Mouse (Mus musculus) macrophage (primary cell): ENCODE measurements around the gene Zswim5. TPM values are rescaled to one million over a fixed set of nuclear protein-coding genes. Genes with fewer than 3 reads are reported as not detected.

ENCODE experiments used
- H3K27ac ChIP-seq: fragments of 350-480 bp; formaldehyde crosslinking; 2 replicates; pipeline ENCODE4 v1.9.0; 2021
- H3K36me3 ChIP-seq: fragments of 350-480 bp; formaldehyde crosslinking; 2 replicates; pipeline ENCODE4 v1.9.0; 2021; ENCODE audit errors: inconsistent target
- H3K4me3 ChIP-seq: fragments of 350-480 bp; formaldehyde crosslinking; 2 replicates; pipeline ENCODE4 v1.9.0; 2021; ENCODE audit errors: inconsistent target
- H3K79me2 ChIP-seq: fragments of 350-480 bp; formaldehyde crosslinking; 2 replicates; pipeline ENCODE4 v1.9.0; 2021; ENCODE audit errors: inconsistent target
- WGBS: methylation state at CpG from one replicate; pipeline ENCODE4 v1.1.7; 2026; ENCODE audit warnings: inconsistent platforms; ENCODE audit not compliant: missing documents; 5-methylcytosine and 5-hydroxymethylcytosine counted together
- polyA plus RNA-seq: library from polyadenylated mRNA; stranded (reverse); fragments of 250-400 nt; gene quantifications from 3 replicates; pipeline ENCODE4 v1.2.4, GENCODE M21; 2018; ENCODE audit warnings: inconsistent platforms

Zswim5 gene
- polyA plus RNA-seq, 1 experiment from 2014 or later = 0.04 TPM

GRCm38 (mm10) chr4:116876630-116876994 is 564 bp upstream of the Zswim5 start:
- under 1% methylated on average over 15 of the region's 15 CpGs for WGBS
- no peak overlapping the region for H3K27ac ChIP-seq
- no peak overlapping the region for H3K4me3 ChIP-seq
- H3K79me2 ChIP-seq = no peaks in the 10 kb centered on the region
- H3K36me3 ChIP-seq = no peaks in the 10 kb centered on the region

DNA sequence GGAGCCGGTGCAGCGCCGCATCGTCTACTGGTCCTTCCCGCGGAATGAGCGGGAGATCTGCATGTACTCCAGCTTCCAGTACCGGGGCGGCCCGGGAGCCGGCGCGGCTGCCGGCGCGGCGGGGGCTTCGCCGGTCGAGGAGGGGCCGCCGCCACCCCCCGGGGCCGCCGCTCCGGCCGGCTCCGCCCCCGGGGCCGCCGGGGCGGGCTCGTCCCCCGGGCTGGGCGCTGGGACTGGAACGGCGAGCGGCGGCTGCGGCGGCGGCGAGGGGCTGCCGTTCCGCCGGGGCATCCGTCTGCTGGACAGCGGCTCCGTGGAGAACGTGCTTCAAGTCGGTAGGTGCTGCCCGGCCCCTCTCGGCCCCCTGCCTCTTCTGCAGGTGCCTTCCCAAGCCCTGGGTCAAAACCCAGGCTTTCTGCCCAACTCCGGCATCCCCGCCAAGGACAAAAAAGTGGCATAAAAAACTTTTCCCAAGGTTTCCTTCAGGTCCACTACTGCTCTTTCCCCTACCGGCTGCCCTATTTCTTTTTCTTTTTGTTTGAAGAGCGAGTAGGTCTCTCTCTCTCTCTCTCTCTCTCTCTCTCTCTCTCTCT is 649 bp downstream of the Zswim5 start:
- no peak overlapping the region for H3K4me3 ChIP-seq
- H3K79me2 ChIP-seq = no peaks in the 10 kb centered on the region
- H3K36me3 ChIP-seq = no peaks in the 10 kb centered on the region
- WGBS = under 1% methylated on average over 51 of the region's 57 CpGs
- H3K27ac ChIP-seq = no peak overlapping the region

GRCm38 (mm10) chr4:116878491-116878890 is 1.3 kb downstream of the Zswim5 start:
- WGBS = 14% methylated on average over 11 of the region's 11 CpGs
- no peak overlapping the region for H3K4me3 ChIP-seq
- H3K27ac ChIP-seq = no peak overlapping the region

GRCm38 (mm10) chr4:116882679-116883078 is 5.5 kb downstream of the Zswim5 start:
- no peak overlapping the region for H3K4me3 ChIP-seq
- H3K36me3 ChIP-seq = no peaks in the 10 kb centered on the region
- H3K27ac ChIP-seq = no peak overlapping the region
- no peaks in the 10 kb centered on the region for H3K79me2 ChIP-seq

More at GRCm38 (mm10) chr4:116878491-116878890, 1.3 kb downstream of the Zswim5 start:
- Histone ChIP-seq H3K79me2 (no peaks in the 10 kb centered on the region), H3K36me3 (no peaks in the 10 kb centered on the region)

GRCm38 (mm10) chr4:116894200-116895080 is 17.3 kb downstream of the Zswim5 start:
- WGBS = 83% methylated on average over 4 of the region's 4 CpGs
- no peak overlapping the region for H3K4me3 ChIP-seq
- H3K27ac ChIP-seq = no peak overlapping the region
- no peaks in the 10 kb centered on the region for H3K79me2 ChIP-seq
- no peaks in the 10 kb centered on the region for H3K36me3 ChIP-seq

GRCm38 (mm10) chr4:116910489-116911181 is 33.5 kb downstream of the Zswim5 start:
- no peak overlapping the region for H3K4me3 ChIP-seq
- no peaks in the 10 kb centered on the region for H3K36me3 ChIP-seq
- no peaks in the 10 kb centered on the region for H3K79me2 ChIP-seq
- H3K27ac ChIP-seq = no peak overlapping the region
- WGBS = 84% methylated on average over 4 of the region's 4 CpGs

DNA sequence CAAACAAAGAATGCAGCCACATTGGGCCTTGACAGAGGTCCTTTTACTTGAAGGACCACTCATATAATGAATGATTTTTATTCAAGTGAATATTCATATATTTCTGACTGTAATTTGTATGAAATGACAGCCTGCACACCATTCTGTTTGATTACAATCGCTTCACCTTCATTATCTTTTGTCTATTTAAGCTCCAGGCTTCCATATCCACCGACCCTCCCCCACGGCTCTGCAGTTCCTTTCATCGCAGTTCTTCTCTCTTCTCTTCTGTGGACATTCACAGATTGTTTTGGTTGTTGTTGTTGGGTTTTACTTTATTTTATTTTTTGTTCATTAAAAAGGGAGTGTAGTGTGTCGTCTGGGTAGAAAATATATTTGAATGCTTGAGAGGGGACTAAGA is 34.0 kb downstream of the Zswim5 start:
- Histone ChIP-seq H3K27ac (no peak overlapping the region), H3K79me2 (no peaks in the 10 kb centered on the region), H3K36me3 (no peaks in the 10 kb centered on the region), H3K4me3 (no peak overlapping the region)
- WGBS = 74% methylated on average over 5 of the region's 5 CpGs

DNA sequence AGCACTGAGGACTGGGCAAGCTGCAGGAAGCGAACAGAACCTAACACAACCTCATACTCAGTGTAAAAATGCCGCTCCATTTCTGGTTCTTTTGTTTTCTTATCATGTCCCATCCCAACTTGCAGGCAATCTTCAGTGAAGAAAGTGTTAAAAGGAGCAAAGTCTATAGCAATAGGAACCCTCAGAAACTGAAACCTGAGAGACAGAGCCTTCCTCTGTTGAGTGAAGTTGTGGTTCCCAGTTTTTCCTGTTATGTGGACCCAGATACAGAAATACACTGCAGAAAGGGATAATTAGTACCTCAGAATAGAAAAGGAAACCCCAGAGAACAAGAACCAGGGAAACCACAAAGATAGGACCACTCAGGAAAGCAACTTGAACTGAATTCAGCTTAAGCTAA is 36.1 kb downstream of the Zswim5 start:
- WGBS = 66% methylated on average over 2 of the region's 2 CpGs
- Histone ChIP-seq H3K36me3 (no peaks in the 10 kb centered on the region), H3K4me3 (no peak overlapping the region), H3K79me2 (no peaks in the 10 kb centered on the region), H3K27ac (no peak overlapping the region)

DNA sequence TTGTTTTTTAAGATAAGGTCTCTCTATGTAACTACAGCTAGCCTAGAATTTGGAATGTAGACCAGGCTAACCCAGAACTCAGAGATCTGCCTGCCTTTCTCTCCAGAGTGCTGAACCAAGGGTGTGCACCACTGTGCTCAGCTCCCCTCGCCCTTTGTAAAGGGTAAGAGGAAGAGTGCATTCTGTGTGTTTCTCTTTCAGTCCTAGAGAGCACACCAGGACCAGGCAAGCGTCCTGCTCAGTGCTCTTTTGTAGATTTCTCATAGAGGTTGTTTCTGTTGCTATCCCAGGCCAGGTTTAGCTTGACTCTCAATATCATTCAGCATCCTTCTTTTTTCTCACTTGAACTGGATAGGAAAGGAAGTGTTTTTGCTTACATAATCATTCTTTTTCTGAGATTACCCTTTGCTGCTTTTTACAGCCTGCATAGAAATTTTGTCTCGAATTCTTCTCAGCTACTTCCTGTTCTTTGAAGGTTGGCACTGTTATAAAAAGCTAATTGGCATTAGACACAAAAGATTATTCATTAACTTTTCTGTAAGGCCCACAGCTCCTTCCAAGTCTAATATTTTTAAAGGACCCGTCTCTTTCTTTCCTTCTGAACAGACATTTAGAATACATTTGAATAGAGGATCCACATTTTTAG is 51.0 kb downstream of the Zswim5 start:
- H3K36me3 ChIP-seq = no peaks in the 10 kb centered on the region
- no peaks in the 10 kb centered on the region for H3K79me2 ChIP-seq
- H3K27ac ChIP-seq = no peak overlapping the region
- no peak overlapping the region for H3K4me3 ChIP-seq
- 51% methylated on average over 4 of the region's 4 CpGs for WGBS

DNA sequence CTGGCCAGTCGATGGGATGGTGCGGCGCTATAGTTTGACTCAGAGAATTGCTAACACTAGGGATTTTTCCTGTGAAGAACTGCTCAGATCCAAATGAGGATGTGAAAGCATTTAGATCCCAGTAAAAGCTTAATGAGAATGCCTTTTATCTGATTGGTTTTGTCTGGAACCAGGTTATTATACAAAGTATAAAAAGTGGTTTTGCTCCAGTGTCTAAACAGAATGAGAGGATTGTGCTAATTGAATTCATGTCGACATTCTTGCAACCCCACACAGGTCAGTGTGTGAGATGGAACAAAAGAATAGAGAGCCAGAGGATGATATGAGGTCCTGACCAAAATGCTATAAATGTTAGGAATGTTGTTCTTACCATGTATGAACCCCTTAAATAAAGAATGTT is 62.4 kb downstream of the Zswim5 start:
- Histone ChIP-seq H3K36me3 (no peaks in the 10 kb centered on the region), H3K27ac (no peak overlapping the region), H3K79me2 (no peaks in the 10 kb centered on the region), H3K4me3 (no peak overlapping the region)
- WGBS = 79% methylated on average over 4 of the region's 4 CpGs

GRCm38 (mm10) chr4:116942695-116943094 is 65.5 kb downstream of the Zswim5 start:
- 95% methylated on average over 2 of the region's 2 CpGs for WGBS
- Histone ChIP-seq H3K36me3 (no peaks in the 10 kb centered on the region), H3K79me2 (no peaks in the 10 kb centered on the region), H3K27ac (no peak overlapping the region), H3K4me3 (no peak overlapping the region)

GRCm38 (mm10) chr4:116944055-116944454 is 66.9 kb downstream of the Zswim5 start:
- Histone ChIP-seq H3K79me2 (no peaks in the 10 kb centered on the region), H3K36me3 (no peaks in the 10 kb centered on the region), H3K27ac (no peak overlapping the region), H3K4me3 (no peak overlapping the region)
- WGBS = 83% methylated on average over 5 of the region's 5 CpGs

- WGBS = 82% methylated on average over 1 of the region's 1 CpGs
- H3K4me3 ChIP-seq = no peak overlapping the region
- H3K27ac ChIP-seq = no peak overlapping the region
- no peaks in the 10 kb centered on the region for H3K36me3 ChIP-seq
- H3K79me2 ChIP-seq = no peaks in the 10 kb centered on the region
Measured at GRCm38 (mm10) chr4:116951642-116952041, 74.5 kb downstream of the Zswim5 start.

DNA sequence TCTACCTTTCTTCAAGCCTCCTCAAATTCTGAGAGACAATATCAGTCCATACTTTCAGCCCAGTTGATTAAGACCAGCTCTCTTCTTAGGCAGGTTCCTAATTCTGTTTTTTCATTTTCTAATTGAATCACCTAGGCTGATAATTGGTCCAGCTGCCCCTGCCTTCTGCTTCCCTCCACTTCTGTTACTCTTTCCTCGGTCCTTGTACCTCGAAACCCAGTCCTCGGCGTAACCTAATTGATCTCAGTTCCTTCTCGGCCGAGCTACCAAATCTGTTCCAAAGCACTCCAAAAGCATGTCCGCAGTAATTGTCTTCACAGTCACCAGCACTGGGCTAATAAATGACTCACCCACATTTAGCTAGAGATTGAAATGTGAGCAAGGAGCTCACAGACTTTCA is 77.8 kb downstream of the Zswim5 start:
- no peaks in the 10 kb centered on the region for H3K79me2 ChIP-seq
- no peaks in the 10 kb centered on the region for H3K36me3 ChIP-seq
- H3K4me3 ChIP-seq = no peak overlapping the region
- H3K27ac ChIP-seq = no peak overlapping the region
- 97% methylated on average over 7 of the region's 7 CpGs for WGBS

- Histone ChIP-seq H3K4me3 (no peak overlapping the region), H3K27ac (no peak overlapping the region), H3K36me3 (no peaks in the 10 kb centered on the region), H3K79me2 (no peaks in the 10 kb centered on the region)
- 71% methylated on average over 2 of the region's 2 CpGs for WGBS
Measured at GRCm38 (mm10) chr4:116976503-116976902, 99.3 kb downstream of the Zswim5 start.
